Mouse (Mus musculus): Measurements from ENCODE around the gene Elavl4. TPM values are rescaled to one million over a fixed set of nuclear protein-coding genes. Genes with fewer than 3 reads are reported as not detected.

Elavl4 gene
- polyA plus RNA-seq, 1 experiment from 2014 or later: 65.5 TPM

- no peaks in the 10 kb centered on the region for H3K27me3 ChIP-seq (ENCODE audit: control insufficient read depth, insufficient read depth, low read length)
- no peaks in the 10 kb centered on the region for H3K36me3 ChIP-seq (ENCODE audit: control insufficient read depth, insufficient read depth, low read length)
- ATAC-seq (ENCODE audit: insufficient number of reproducible peaks, insufficient read depth, low FRiP score, low read depth): peak; percentile 28; the same call in 1 of the 2 replicates
- H3K9me3 ChIP-seq (ENCODE audit: control insufficient read depth, low read depth, low read length): no peaks in the 10 kb centered on the region
- H3K4me2 ChIP-seq (replicated peaks; ENCODE audit: low read depth, low read length): peak overlapping the region; percentile 13; the same call in 1 of the 2 replicates
- H3K27ac ChIP-seq (ENCODE audit: low read length): no peak overlapping the region; the same call in 1 of the 2 replicates
- no peaks in the 10 kb centered on the region for H3K4me1 ChIP-seq (ENCODE audit: control insufficient read depth, insufficient read depth, low read length)
- no peak overlapping the region for H3K9ac ChIP-seq (replicated peaks; ENCODE audit: low read depth, low read length)
- WGBS: 24% methylated on average over 9 of the region's 9 CpGs
- H3K4me3 ChIP-seq (ENCODE audit: low read depth, low read length): peak overlapping the region; percentile 4; the same call in 1 of the 2 replicates
Measured at GRCm38 (mm10) chr4:110286371-110286781, 65.3 kb downstream of the Elavl4 start.

GRCm38 (mm10) chr4:110285346-110286330 is 66.1 kb downstream of the Elavl4 start:
- Histone ChIP-seq H3K27me3 (ENCODE audit: control insufficient read depth, insufficient read depth, low read length) (no peaks in the 10 kb centered on the region), H3K4me2 (replicated peaks; ENCODE audit: low read depth, low read length) (0 out of 2 replicates have a peak overlapping the region, but pooled peaks have one; percentile 13), H3K36me3 (ENCODE audit: control insufficient read depth, insufficient read depth, low read length) (no peaks in the 10 kb centered on the region), H3K9ac (replicated peaks; ENCODE audit: low read depth, low read length) (no peak overlapping the region), H3K9me3 (ENCODE audit: control insufficient read depth, low read depth, low read length) (no peaks in the 10 kb centered on the region), H3K4me1 (ENCODE audit: control insufficient read depth, insufficient read depth, low read length) (no peaks in the 10 kb centered on the region), H3K27ac (ENCODE audit: low read length) (no peak overlapping the region; the same call in 1 of the 2 replicates), H3K4me3 (ENCODE audit: low read depth, low read length) (peak overlapping the region; percentile 4; the same call in 1 of the 2 replicates)
- no peak for ATAC-seq (ENCODE audit: insufficient number of reproducible peaks, insufficient read depth, low FRiP score, low read depth)
- WGBS: 29% methylated on average over 15 of the region's 15 CpGs

- Histone ChIP-seq H3K36me3 (ENCODE audit: control insufficient read depth, insufficient read depth, low read length) (no peaks in the 10 kb centered on the region), H3K4me1 (ENCODE audit: control insufficient read depth, insufficient read depth, low read length) (no peaks in the 10 kb centered on the region), H3K27ac (ENCODE audit: low read length) (no peak overlapping the region), H3K9ac (replicated peaks; ENCODE audit: low read depth, low read length) (no peak overlapping the region), H3K4me2 (replicated peaks; ENCODE audit: low read depth, low read length) (no peak overlapping the region), H3K4me3 (ENCODE audit: low read depth, low read length) (no peak overlapping the region), H3K27me3 (ENCODE audit: control insufficient read depth, insufficient read depth, low read length) (no peaks in the 10 kb centered on the region), H3K9me3 (ENCODE audit: control insufficient read depth, low read depth, low read length) (no peaks in the 10 kb centered on the region)
- WGBS: 77% methylated on average over 3 of the region's 3 CpGs
- ATAC-seq (ENCODE audit: insufficient number of reproducible peaks, insufficient read depth, low FRiP score, low read depth): no peak
Measured at GRCm38 (mm10) chr4:110284446-110284845, 67.3 kb downstream of the Elavl4 start.

GRCm38 (mm10) chr4:110270046-110270445 is 81.7 kb downstream of the Elavl4 start:
- Histone ChIP-seq H3K4me2 (replicated peaks; ENCODE audit: low read depth, low read length) (no peak overlapping the region), H3K36me3 (ENCODE audit: control insufficient read depth, insufficient read depth, low read length) (no peaks in the 10 kb centered on the region), H3K27me3 (ENCODE audit: control insufficient read depth, insufficient read depth, low read length) (no peaks in the 10 kb centered on the region), H3K4me3 (ENCODE audit: low read depth, low read length) (no peak overlapping the region), H3K9me3 (ENCODE audit: control insufficient read depth, low read depth, low read length) (no peaks in the 10 kb centered on the region), H3K9ac (replicated peaks; ENCODE audit: low read depth, low read length) (no peak overlapping the region), H3K27ac (ENCODE audit: low read length) (no peak overlapping the region), H3K4me1 (ENCODE audit: control insufficient read depth, insufficient read depth, low read length) (no peaks in the 10 kb centered on the region)
- WGBS: 8% methylated on average over 4 of the region's 4 CpGs
- ATAC-seq (ENCODE audit: insufficient number of reproducible peaks, insufficient read depth, low FRiP score, low read depth): no peak

- ATAC-seq (ENCODE audit: insufficient number of reproducible peaks, insufficient read depth, low FRiP score, low read depth): no peak
- no peaks in the 10 kb centered on the region for H3K27me3 ChIP-seq (ENCODE audit: control insufficient read depth, insufficient read depth, low read length)
- no peak overlapping the region for H3K27ac ChIP-seq (ENCODE audit: low read length)
- H3K9ac ChIP-seq (replicated peaks; ENCODE audit: low read depth, low read length): no peak overlapping the region
- no peak overlapping the region for H3K4me2 ChIP-seq (replicated peaks; ENCODE audit: low read depth, low read length)
- no peaks in the 10 kb centered on the region for H3K4me1 ChIP-seq (ENCODE audit: control insufficient read depth, insufficient read depth, low read length)
- 52% methylated on average over 9 of the region's 9 CpGs for WGBS
- no peaks in the 10 kb centered on the region for H3K36me3 ChIP-seq (ENCODE audit: control insufficient read depth, insufficient read depth, low read length)
- no peak overlapping the region for H3K4me3 ChIP-seq (ENCODE audit: low read depth, low read length)
- H3K9me3 ChIP-seq (ENCODE audit: control insufficient read depth, low read depth, low read length): no peaks in the 10 kb centered on the region
Measured at GRCm38 (mm10) chr4:110266804-110267575, 84.7 kb downstream of the Elavl4 start.

GRCm38 (mm10) chr4:110264345-110264943 is 87.3 kb downstream of the Elavl4 start:
- H3K4me1 ChIP-seq (ENCODE audit: control insufficient read depth, insufficient read depth, low read length): no peaks in the 10 kb centered on the region
- 39% methylated on average over 8 of the region's 8 CpGs for WGBS
- no peak for ATAC-seq (ENCODE audit: insufficient number of reproducible peaks, insufficient read depth, low FRiP score, low read depth)

GRCm38 (mm10) chr4:110257360-110257759 is 94.3 kb downstream of the Elavl4 start:
- H3K36me3 ChIP-seq (ENCODE audit: control insufficient read depth, insufficient read depth, low read length): no peaks in the 10 kb centered on the region
- ATAC-seq (ENCODE audit: insufficient number of reproducible peaks, insufficient read depth, low FRiP score, low read depth): no peak
- WGBS: 28% methylated on average over 3 of the region's 3 CpGs
- H3K4me2 ChIP-seq (replicated peaks; ENCODE audit: low read depth, low read length): no peak overlapping the region
- H3K4me3 ChIP-seq (ENCODE audit: low read depth, low read length): no peak overlapping the region
- no peaks in the 10 kb centered on the region for H3K27me3 ChIP-seq (ENCODE audit: control insufficient read depth, insufficient read depth, low read length)
- no peaks in the 10 kb centered on the region for H3K4me1 ChIP-seq (ENCODE audit: control insufficient read depth, insufficient read depth, low read length)
- no peaks in the 10 kb centered on the region for H3K9me3 ChIP-seq (ENCODE audit: control insufficient read depth, low read depth, low read length)
- no peak overlapping the region for H3K27ac ChIP-seq (ENCODE audit: low read length)
- H3K9ac ChIP-seq (replicated peaks; ENCODE audit: low read depth, low read length): no peak overlapping the region

More at GRCm38 (mm10) chr4:110264345-110264943, 87.3 kb downstream of the Elavl4 start:
- no peak overlapping the region for H3K4me3 ChIP-seq (ENCODE audit: low read depth, low read length)
- H3K4me2 ChIP-seq (replicated peaks; ENCODE audit: low read depth, low read length): no peak overlapping the region
- H3K27ac ChIP-seq (ENCODE audit: low read length): no peak overlapping the region
- H3K36me3 ChIP-seq (ENCODE audit: control insufficient read depth, insufficient read depth, low read length): no peaks in the 10 kb centered on the region
- H3K9ac ChIP-seq (replicated peaks; ENCODE audit: low read depth, low read length): no peak overlapping the region
- no peaks in the 10 kb centered on the region for H3K9me3 ChIP-seq (ENCODE audit: control insufficient read depth, low read depth, low read length)
- H3K27me3 ChIP-seq (ENCODE audit: control insufficient read depth, insufficient read depth, low read length): no peaks in the 10 kb centered on the region

- no peaks in the 10 kb centered on the region for H3K36me3 ChIP-seq (ENCODE audit: control insufficient read depth, insufficient read depth, low read length)
- no peak for ATAC-seq (ENCODE audit: insufficient number of reproducible peaks, insufficient read depth, low FRiP score, low read depth)
- no peak overlapping the region for H3K27ac ChIP-seq (ENCODE audit: low read length)
- H3K4me2 ChIP-seq (replicated peaks; ENCODE audit: low read depth, low read length): no peak overlapping the region
- no peaks in the 10 kb centered on the region for H3K9me3 ChIP-seq (ENCODE audit: control insufficient read depth, low read depth, low read length)
- H3K9ac ChIP-seq (replicated peaks; ENCODE audit: low read depth, low read length): no peak overlapping the region
- no peaks in the 10 kb centered on the region for H3K27me3 ChIP-seq (ENCODE audit: control insufficient read depth, insufficient read depth, low read length)
- 80% methylated on average over 4 of the region's 4 CpGs for WGBS
- H3K4me3 ChIP-seq (ENCODE audit: low read depth, low read length): no peak overlapping the region
- no peaks in the 10 kb centered on the region for H3K4me1 ChIP-seq (ENCODE audit: control insufficient read depth, insufficient read depth, low read length)
Measured at GRCm38 (mm10) chr4:110255617-110256016, 96.1 kb downstream of the Elavl4 start.

All from stomach, embryonic 14.5 days (tissue).